Mouse (Mus musculus) midbrain, postnatal 0 days (tissue): ENCODE results near the gene Phlda1. TPM values are rescaled to one million over a fixed set of nuclear protein-coding genes. Genes with fewer than 3 reads are reported as not detected.

ENCODE experiments used
- ATAC-seq: fragments of 200-750 bp; cut with Nextera tagmentation; 2 replicates; pipeline ENCODE4 v1.8.0; 2017; ENCODE audit warnings: moderate number of reproducible peaks, mild to moderate bottlenecking, moderate TSS enrichment, moderate library complexity; ENCODE audit not compliant: low FRiP score
- DNase-seq: peaks from one replicate; pipeline ENCODE4 v3.0.0-alpha.2; 2015; ENCODE audit warnings: low spot score
- H3K27ac ChIP-seq: fragments of 300-500 bp; sonication (generic); 2 replicates; pipeline ENCODE4 v1.5.1; 2014; ENCODE audit warnings: low read depth, mild to moderate bottlenecking, low read length, mixed read lengths
- H3K27me3 ChIP-seq: fragments of 300-500 bp; sonication (generic); 2 replicates; pipeline ENCODE4 v1.6.1; 2014; ENCODE audit warnings: low read length, control low read depth, mixed read lengths; ENCODE audit not compliant: insufficient read depth
- H3K36me3 ChIP-seq: fragments of 300-500 bp; sonication (generic); 2 replicates; pipeline ENCODE4 v1.6.1; 2014; ENCODE audit warnings: low read length, control low read depth, mixed read lengths; ENCODE audit not compliant: insufficient read depth
- H3K4me1 ChIP-seq: fragments of 300-500 bp; sonication (generic); 2 replicates; pipeline ENCODE4 v1.6.1; 2014; ENCODE audit warnings: mild to moderate bottlenecking, control low read depth, antibody characterized with exemption, low read length, mixed read lengths; ENCODE audit not compliant: insufficient read depth
- H3K4me2 ChIP-seq: fragments of 300-500 bp; sonication (generic); 2 replicates; pipeline ENCODE4 v1.6.1; 2014; ENCODE audit warnings: low read depth, mild to moderate bottlenecking, low read length, mixed read lengths; ENCODE audit not compliant: poor library complexity, severe bottlenecking
- H3K4me3 ChIP-seq: fragments of 300-500 bp; sonication (generic); 2 replicates; pipeline ENCODE4 v1.5.1; 2014; ENCODE audit warnings: low read depth, mild to moderate bottlenecking, low read length, moderate library complexity
- H3K9ac ChIP-seq: fragments of 300-500 bp; sonication (generic); replicated peaks from 2 replicates; pipeline ENCODE4 v1.6.1; 2014; ENCODE audit warnings: mild to moderate bottlenecking, low read length, moderate library complexity, mixed read lengths; ENCODE audit not compliant: poor library complexity, severe bottlenecking
- H3K9me3 ChIP-seq: fragments of 300-500 bp; sonication (generic); 2 replicates; pipeline ENCODE4 v1.6.1; 2016; ENCODE audit warnings: low read length, control low read depth
- CTCF ChIP-seq: IDR thresholded peaks from 2 replicates; pipeline ENCODE4 v1.5.1; 2016; ENCODE audit warnings: antibody characterized with exemption, mild to moderate bottlenecking
- WGBS: fragments of 180-500 bp; shearing (Covaris S2); extraction: QIAGEN DNeasy Blood & Tissue Kit; methylation state at CpG from one replicate; pipeline ENCODE4 v1.1.7; 2014; 5-methylcytosine and 5-hydroxymethylcytosine counted together
- polyA plus RNA-seq: library from polyadenylated mRNA; unstranded; fragments of >200 nt; fragmentation: Nextera tagmentation; extraction: Ambion mirVana; gene quantifications from 2 replicates; pipeline ENCODE4 v1.2.1, GENCODE M21; 2015
- total RNA-seq: library from RNA; depleted of rRNA; stranded (reverse); fragments of >200 nt; gene quantifications from 2 replicates; pipeline ENCODE4 v1.2.3, GENCODE M21; 2014

Phlda1 gene
- total and polyA plus RNA-seq, 2 experiments from 2014 or later: 6.8 to 32.9 TPM

- Histone ChIP-seq H3K9me3 (no peaks in the 10 kb centered on the region), H3K27me3 (no peaks in the 10 kb centered on the region), H3K9ac (no peak overlapping the region), H3K4me1 (no peaks in the 10 kb centered on the region), H3K36me3 (no peaks in the 10 kb centered on the region), H3K27ac (no peak overlapping the region), H3K4me3 (no peak overlapping the region), H3K4me2 (no peak overlapping the region)
- ATAC-seq (no peak), DNase-seq (no peak)
- WGBS: 63% methylated on average over 7 of the region's 7 CpGs
- no peak for TF ChIP-seq CTCF
Observed at GRCm38 (mm10) chr10:111510798-111511197, 4.7 kb downstream of the Phlda1 start.

DNA sequence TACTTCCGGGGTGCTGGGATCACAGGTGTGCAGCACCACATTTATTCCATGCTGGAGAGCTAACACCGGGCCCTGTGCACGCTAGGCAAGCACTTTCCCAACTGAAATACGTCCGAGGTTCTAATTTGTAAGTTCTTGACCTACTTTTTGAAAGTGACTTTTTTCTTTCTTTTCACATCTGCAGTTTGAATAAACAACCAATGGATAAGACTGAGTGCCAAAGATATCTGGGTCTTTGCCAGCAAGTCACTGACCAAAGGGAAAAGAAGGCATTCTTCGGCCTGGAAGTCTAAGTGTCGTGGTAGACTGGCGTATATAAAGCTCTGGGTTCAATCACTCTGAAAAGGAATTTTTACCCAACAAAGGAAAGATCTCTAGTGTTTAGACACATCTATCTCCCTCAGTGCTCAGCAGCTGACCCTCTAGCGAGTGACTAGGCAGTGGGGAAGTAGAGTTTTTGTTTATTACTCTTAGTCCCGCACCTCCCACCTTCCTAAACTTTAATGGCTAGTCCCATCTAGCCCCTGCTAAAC lies 6.0 kb downstream of the Phlda1 start:
- no peak for DNase-seq
- no peak for ATAC-seq
- no peak for TF ChIP-seq CTCF

DNA sequence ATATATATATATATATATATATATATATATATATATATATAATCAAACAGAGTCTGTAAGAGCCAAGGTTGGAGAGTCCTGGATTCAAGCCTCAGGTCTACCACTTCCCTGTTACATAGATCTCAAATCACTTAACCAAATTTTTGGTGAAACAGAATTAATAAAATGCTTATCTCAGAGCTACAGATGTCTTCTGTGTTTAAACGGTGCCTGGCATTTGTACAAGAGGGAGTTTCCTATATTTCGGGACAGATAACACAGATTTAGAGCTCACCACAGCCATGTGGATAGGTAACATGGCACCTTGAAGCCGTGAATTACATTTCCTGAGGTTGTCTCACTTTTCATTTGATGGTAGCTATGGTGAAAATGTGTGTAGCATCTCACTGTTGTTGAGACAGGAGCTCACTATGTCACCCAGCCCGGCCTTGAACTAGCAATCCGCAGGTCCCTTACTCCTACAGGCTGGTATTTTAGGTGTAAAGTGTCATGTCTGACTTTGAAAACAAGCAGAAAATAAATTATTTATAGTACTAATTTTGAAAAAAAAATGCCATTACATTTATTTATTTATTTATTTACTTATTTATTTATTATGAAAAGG lies 8.3 kb downstream of the Phlda1 start:
- Histone ChIP-seq H3K9me3 (no peaks in the 10 kb centered on the region), H3K27ac (no peak overlapping the region), H3K9ac (no peak overlapping the region), H3K36me3 (no peaks in the 10 kb centered on the region), H3K27me3 (no peaks in the 10 kb centered on the region), H3K4me1 (no peaks in the 10 kb centered on the region), H3K4me2 (no peak overlapping the region), H3K4me3 (no peak overlapping the region)
- DNase-seq (no peak), ATAC-seq (no peak)
- WGBS: 96% methylated on average over 5 of the region's 5 CpGs
- TF ChIP-seq CTCF: no peak

More for the DNA sequence above, 6.0 kb downstream of the Phlda1 start:
- Histone ChIP-seq H3K36me3 (no peaks in the 10 kb centered on the region), H3K4me2 (no peak overlapping the region), H3K9ac (no peak overlapping the region), H3K4me3 (no peak overlapping the region), H3K9me3 (no peaks in the 10 kb centered on the region), H3K27ac (no peak overlapping the region), H3K4me1 (no peaks in the 10 kb centered on the region), H3K27me3 (no peaks in the 10 kb centered on the region)
- WGBS: 71% methylated on average over 10 of the region's 10 CpGs

DNA sequence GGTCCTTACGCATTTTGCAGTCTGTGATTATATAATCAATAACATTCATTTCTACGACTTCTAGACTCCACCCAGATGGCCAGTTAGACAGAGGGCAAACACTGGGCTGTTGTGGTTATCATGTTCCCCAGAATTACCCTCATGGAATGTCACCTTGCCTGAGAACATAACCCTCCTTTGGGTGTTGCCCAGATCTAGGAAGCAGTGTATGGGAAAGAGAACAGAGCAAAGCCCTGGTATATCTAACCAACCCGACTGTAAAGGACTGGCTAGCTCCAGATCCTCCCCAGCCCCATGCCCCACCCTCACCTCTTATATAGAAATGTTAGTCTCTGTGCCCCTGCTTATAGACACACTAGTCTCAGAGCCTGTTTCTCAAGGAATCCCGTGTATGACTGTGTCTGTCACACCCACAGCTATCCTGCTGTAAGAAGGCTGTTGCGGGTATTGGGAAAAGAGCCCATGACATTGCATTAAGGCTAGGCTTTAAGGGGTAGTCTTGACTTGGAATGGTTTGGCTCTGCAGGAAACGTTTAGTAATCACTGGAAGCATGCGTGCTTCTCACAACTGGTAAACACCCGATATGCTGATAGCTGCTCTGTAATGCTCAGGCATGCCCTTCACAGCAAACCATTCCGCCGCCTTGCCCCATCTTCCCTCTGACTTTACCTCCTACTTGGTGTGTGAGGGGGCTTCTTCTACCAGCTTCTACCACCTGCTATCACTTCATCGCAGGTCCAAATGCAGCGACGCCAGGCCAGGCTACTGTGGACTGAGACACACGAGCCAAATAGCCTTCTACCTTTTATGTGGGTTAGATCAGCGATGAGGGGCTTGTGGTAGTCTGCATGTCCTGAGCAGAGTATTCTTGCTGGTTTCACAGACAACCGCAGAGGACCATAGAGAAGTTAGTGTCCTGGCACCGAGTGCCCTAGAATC lies 9.3 kb downstream of the Phlda1 start:
- Histone ChIP-seq H3K27ac (no peak overlapping the region), H3K9ac (no peak overlapping the region), H3K4me1 (0 out of 2 replicates have a peak, but pooled peaks cover 6% of the 10 kb centered on the region), H3K4me2 (no peak overlapping the region), H3K4me3 (no peak overlapping the region), H3K9me3 (no peaks in the 10 kb centered on the region), H3K27me3 (no peaks in the 10 kb centered on the region), H3K36me3 (no peaks in the 10 kb centered on the region)
- no peak for TF ChIP-seq CTCF
- DNase-seq: no peak
- WGBS: 88% methylated on average over 17 of the region's 17 CpGs
- no peak for ATAC-seq

DNA sequence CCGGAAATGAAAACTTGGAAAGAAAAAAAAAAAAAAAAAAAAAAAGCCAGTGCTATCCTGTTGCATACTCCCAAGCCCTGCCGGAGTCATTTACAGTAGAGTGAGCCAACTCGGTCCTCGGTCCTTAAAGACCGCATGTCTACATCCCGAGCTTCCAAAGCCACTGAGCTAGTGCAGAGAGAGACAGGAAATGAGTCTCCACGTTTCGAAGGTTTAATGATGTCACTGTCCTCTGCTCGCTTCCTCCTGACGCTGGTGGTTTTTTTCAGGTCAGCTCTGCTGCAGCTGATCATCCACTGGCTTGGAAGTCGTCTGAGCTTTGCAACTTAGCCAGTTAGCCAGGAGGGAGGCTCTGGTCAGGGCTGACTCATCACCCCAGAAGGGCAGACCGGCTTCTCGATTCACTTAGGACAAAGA lies 10.1 kb downstream of the Phlda1 start:
- H3K9me3 ChIP-seq: no peaks in the 10 kb centered on the region
- H3K36me3 ChIP-seq: no peaks in the 10 kb centered on the region
- H3K9ac ChIP-seq: no peak overlapping the region
- H3K4me3 ChIP-seq: no peak overlapping the region
- no peak overlapping the region for H3K27ac ChIP-seq
- no peak for TF ChIP-seq CTCF
- H3K4me2 ChIP-seq: no peak overlapping the region
- ATAC-seq (no peak), DNase-seq (no peak)
- WGBS: 72% methylated on average over 13 of the region's 13 CpGs
- H3K27me3 ChIP-seq: no peaks in the 10 kb centered on the region
- 0 out of 2 replicates have a peak, but pooled peaks cover 6% of the 10 kb centered on the region for H3K4me1 ChIP-seq
